Mouse (Mus musculus) granulocyte monocyte progenitor cell, adult 5-6 weeks (primary cell): ENCODE results near the gene Get4. TPM values are rescaled to one million over a fixed set of nuclear protein-coding genes. Genes with fewer than 3 reads are reported as not detected.

ENCODE experiments used
- ATAC-seq: replicated peaks from 2 replicates; pipeline ENCODE4 v1.8.0; 2016; ENCODE audit warnings: mild to moderate bottlenecking, moderate TSS enrichment, inconsistent platforms; ENCODE audit not compliant: poor library complexity, severe bottlenecking
- total RNA-seq, 2 experiments: library from RNA; stranded (forward) in 1 of 2; stranded (reverse) in 1 of 2; fragments of 200-712, 200-1000 nt in 1 of 2; fragments of >200 nt in 1 of 2; fragmentation: Nextera tagmentation in 1 of 2; gene quantifications; 2 replicates each; pipeline ENCODE4 v1.2.3; 2014 to 2017

Get4 gene
- total RNA-seq, 2 experiments from 2014 or later: 17.9 to 51.8 TPM

GRCm38 (mm10) chr5:139281373-139282112 is 29.4 kb downstream of the Get4 start:
- no peak for ATAC-seq

GRCm38 (mm10) chr5:139282191-139282590 is 30.1 kb downstream of the Get4 start:
- peak; percentile 53 for ATAC-seq

GRCm38 (mm10) chr5:139283460-139284180 is 31.5 kb downstream of the Get4 start:
- no peak for ATAC-seq

- no peak for ATAC-seq
Observed at GRCm38 (mm10) chr5:139285383-139286067, 33.4 kb downstream of the Get4 start.

- peak; percentile 28 for ATAC-seq
Observed at GRCm38 (mm10) chr5:139286142-139286941, 34.2 kb downstream of the Get4 start.

GRCm38 (mm10) chr5:139287099-139287498 is 35.0 kb downstream of the Get4 start:
- peak; percentile 75 for ATAC-seq

- no peak for ATAC-seq
Observed at GRCm38 (mm10) chr5:139287787-139288186, 35.7 kb downstream of the Get4 start.

GRCm38 (mm10) chr5:139288591-139288990 is 36.5 kb downstream of the Get4 start:
- no peak for ATAC-seq

GRCm38 (mm10) chr5:139290467-139291259 is 38.5 kb downstream of the Get4 start:
- no peak for ATAC-seq

- ATAC-seq: no peak
Observed at GRCm38 (mm10) chr5:139291811-139292560, 39.9 kb downstream of the Get4 start.

- ATAC-seq: peak; percentile 52
Observed at GRCm38 (mm10) chr5:139294089-139294488, 42.0 kb downstream of the Get4 start.

- ATAC-seq: no peak
Observed at GRCm38 (mm10) chr5:139297092-139297491, 45.0 kb downstream of the Get4 start.

- ATAC-seq: no peak
Observed at GRCm38 (mm10) chr5:139297745-139298144, 45.6 kb downstream of the Get4 start.

GRCm38 (mm10) chr5:139302101-139302500 is 50.0 kb downstream of the Get4 start:
- no peak for ATAC-seq

- ATAC-seq: no peak
Observed at GRCm38 (mm10) chr5:139303646-139304061, 51.5 kb downstream of the Get4 start.

- peak; percentile 55 for ATAC-seq
Observed at GRCm38 (mm10) chr5:139309946-139310345, 57.8 kb downstream of the Get4 start.

GRCm38 (mm10) chr5:139310477-139310876 is 58.4 kb downstream of the Get4 start:
- ATAC-seq: no peak

GRCm38 (mm10) chr5:139311822-139312221 is 59.7 kb downstream of the Get4 start:
- no peak for ATAC-seq

GRCm38 (mm10) chr5:139313536-139313935 is 61.4 kb downstream of the Get4 start:
- ATAC-seq: no peak
